Mouse (Mus musculus) small intestine, adult 2 months (tissue): Measurements from ENCODE around the gene Mgll.

Source experiments
- CTCF ChIP-seq: fragments of 200-500 bp; IDR thresholded peaks from 2 replicates; pipeline ENCODE4 v1.5.1; 2012; ENCODE audit warnings: low read depth, mild to moderate bottlenecking, control low read depth, inconsistent platforms, low read length, moderate library complexity, mixed read lengths; ENCODE audit not compliant: insufficient replicate concordance, insufficient read length; ENCODE audit errors: extremely low read depth
- POLR2A ChIP-seq: fragments of 200-500 bp; IDR thresholded peaks from 2 replicates; pipeline ENCODE4 v1.6.1; 2012; ENCODE audit warnings: low read depth, mild to moderate bottlenecking, control low read depth, inconsistent platforms, low read length, moderate library complexity

- TF ChIP-seq CTCF (no peak), POLR2A (no peak)
These were observed 119.8 kb downstream of the Mgll start for GRCm38 (mm10) chr6:88843781-88844725.
